Mouse (Mus musculus): ENCODE data around the gene Tgoln1.
A peak's percentile ranks its signal among the peaks of the same experiment; 100 is the strongest.

Gene Tgoln1

DNA sequence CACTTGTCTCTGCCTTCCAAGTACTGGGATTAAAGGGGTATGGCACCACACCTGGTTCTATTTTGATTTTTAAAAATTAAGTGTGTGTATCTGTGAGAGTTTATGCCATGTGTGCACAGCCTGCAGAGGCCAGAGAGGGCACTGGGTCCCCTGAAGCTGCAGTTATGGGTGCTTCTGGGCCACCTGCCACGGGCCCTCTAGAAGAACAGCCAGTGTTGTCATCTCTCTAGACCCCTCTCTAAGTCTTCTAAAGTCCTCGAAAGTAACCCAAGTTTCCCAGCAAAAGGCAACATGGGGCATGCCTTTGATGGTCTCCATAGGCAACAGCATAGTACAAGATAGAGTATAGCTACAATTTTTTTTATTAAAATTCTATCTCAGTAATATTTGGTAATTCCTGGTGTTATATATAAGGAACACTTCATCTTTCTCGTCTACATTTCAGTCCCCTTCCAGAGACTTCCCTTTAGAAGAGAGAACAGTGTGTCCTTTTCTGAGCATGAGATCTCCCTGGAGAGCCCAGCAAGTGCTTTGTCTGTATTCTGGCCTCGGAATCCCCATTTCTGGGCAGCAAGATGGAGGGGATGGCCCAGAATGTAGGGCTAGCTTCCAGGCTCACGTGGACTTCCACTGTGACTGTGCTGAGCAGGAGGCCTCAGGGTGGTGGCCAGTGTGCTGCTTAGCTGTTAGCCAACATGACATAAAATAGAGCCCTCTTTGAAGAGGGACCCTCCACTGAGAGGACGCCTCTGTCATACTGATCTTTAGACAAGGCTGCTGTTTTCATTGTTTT lies 23.6 kb downstream of the Tgoln1 start:
- no peak for DNase-seq

DNA sequence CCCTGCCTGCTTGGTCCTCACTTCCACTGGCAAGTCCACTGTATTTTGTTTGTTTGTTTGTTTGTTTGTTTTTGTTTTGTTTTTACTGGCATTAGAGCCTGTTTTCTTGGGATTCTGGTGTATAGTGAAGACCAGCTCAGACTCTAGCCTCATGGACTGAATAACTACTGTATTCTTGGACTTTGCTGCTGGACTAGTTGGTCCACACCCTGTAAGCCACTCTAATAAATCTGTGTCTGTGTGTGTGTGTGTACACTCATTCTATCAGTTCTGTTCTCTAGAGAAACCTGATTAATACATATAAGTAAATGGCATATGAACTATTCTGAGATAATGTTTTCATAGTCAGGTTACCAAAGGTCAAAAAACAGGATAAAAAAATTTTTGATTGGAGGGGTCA lies 26.7 kb downstream of the Tgoln1 start:
- no peak for DNase-seq

DNA sequence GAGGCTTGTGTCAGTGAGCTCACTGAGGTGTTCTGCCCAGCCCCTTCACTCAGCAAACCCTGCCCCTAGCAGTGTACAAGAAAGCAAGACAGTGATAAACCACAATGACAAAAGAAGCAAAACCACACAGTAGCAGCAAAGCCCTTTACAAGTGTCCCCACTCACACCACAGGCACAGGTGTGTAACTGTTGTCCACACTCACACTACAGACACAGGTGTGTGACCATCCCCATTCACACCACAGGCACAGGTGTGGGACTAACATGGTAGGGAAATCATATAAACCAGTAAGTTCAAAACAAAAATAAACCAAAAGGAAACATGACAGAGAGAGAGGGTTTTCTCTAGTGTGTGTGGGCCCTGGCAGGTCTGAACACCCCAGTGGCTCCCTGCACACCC lies 28.5 kb downstream of the Tgoln1 start:
- no peak for DNase-seq

DNA sequence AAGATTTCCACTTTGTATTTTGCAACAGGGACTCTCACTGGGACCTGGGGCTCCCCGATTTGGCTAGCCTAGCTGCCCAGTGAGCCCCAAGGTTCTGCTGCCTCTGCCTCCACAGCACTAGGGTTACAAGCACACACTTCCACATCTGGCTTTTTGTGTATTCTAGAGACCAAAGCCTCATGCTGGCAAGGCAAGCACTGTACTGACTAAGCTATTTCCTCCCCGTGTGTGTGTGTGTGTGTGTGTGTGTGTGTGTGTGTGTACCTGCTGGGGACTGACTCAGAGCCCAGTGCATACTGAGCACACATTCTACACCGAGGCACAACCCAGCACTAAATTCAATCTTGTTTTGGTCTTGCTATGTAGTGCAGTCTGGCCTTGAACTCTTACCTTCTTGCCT lies 30.1 kb downstream of the Tgoln1 start:
- no peak for DNase-seq

DNA sequence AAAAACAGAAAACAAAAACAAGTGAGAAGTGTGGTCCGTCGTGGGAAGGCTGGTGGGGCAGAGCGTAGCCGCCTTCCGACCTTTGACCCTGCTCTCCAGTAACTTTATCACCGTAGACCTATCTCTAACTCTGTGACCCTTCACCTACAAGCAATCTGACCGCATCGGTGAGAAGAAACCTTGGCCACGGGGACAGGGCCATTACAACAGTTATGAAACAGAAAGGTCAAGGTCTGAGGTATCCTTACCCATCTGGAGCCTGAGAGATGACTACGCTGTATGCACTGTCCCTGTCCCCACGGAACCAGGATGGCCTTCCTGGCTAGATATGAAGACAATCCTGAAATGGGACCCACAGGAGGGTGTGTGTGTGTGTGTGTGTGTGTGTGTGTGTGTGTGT lies 32.6 kb downstream of the Tgoln1 start:
- DNase-seq, result no peak

DNA sequence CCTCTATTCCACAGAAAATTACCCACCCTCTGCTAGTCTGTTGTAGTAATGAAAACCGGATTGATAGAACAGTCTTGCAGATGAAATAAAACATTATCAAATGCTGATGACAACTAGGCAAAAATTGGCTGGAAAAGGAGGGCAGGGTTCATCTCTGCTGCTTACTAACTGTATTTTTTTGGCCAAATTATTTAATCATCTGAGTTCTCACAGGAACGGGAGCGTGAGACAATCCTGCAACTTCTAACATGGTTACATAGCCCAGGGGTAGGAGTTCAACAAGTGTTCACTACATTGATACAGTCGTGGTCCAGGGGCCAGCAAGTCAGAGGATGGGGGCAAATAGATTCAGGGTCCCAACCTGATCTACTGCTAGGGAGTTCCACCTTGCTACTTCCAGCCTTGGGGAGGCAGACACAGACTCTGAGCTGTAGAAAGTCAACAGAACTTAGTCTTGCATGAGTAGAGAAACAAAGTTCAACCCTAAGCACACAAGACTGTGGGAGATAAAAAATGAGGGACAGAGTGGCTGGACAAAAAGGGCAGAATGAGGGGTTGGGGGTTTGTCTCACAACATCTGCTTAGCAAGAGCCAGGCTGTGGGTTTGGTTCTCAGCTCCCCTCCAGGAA lies 33.5 kb downstream of the Tgoln1 start:
- DNase-seq, result no peak

DNA sequence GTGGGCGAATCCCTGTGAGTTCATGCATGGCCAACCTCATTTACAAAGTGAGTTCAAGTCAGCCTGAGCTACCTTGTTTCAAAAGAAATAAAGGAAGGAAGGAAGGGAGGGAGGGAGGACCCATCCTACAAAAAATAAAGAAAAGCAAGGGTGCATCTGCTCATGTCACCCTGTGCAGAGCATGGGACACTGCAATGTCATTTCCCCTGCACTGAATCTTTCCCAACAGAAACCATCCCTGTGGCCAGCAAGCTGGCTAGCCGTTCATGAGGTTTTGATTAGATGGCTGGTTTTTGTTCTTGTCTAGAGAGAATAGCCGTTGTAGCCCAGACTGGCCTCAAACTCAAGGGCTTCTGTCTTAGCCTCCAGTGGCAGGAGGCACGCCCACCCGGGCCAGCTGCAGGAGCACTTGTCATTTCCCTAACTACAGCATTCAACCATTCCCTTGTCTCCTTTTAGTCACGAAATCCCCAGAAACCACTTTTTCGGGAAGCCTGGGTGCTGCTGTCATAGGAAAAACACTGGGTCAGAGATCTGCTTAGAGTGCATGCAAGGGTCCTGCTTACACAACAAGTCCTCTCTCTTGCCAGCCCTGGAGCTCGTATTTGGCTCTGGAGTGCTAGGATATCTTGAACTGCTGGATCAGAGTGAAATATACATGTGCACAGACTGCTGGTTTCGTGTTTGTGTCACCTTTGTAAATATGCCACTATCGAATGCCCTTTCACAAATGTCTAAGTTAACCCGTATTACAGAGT lies 35.0 kb downstream of the Tgoln1 start:
- no peak for DNase-seq

DNA sequence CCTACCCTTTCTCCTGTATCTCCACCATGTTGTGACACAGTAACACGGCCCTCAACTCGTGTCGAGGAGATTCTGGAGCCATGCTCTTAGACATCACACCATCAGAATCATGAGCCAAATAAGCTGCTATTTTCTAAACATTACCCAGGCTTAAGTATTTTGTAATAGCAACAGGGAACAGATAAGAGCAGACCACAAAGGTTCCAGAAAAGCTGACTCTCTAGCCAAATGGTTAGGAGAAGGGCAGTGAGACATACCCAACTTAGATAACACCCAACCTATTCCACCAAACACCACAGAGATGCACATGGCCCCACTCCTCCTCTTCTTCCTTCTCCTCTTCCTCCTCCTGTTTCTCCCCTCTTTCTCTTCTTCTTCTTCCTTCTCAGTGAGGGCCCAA lies 40.8 kb downstream of the Tgoln1 start:
- no peak for DNase-seq

DNA sequence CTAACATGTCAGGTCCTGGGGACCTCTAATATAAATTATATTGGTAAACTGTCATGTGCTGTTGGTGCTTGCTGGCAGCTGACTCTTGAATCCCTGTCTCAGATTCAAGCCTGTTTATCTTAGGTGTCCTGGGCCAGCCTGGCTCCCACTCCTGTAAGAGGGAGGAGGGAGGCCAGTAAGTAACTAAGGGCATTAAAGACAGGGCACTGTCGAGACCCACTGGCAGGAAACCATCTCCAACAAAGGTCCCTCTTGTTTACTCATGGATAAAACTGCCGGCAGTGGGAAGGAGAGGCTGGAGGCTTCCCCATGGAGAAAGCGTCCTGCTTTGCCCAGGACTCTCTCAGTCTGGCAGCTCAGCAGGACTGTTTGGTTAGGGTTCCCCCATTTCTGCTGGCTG lies 45.0 kb downstream of the Tgoln1 start:
- DNase-seq, result no peak

DNA sequence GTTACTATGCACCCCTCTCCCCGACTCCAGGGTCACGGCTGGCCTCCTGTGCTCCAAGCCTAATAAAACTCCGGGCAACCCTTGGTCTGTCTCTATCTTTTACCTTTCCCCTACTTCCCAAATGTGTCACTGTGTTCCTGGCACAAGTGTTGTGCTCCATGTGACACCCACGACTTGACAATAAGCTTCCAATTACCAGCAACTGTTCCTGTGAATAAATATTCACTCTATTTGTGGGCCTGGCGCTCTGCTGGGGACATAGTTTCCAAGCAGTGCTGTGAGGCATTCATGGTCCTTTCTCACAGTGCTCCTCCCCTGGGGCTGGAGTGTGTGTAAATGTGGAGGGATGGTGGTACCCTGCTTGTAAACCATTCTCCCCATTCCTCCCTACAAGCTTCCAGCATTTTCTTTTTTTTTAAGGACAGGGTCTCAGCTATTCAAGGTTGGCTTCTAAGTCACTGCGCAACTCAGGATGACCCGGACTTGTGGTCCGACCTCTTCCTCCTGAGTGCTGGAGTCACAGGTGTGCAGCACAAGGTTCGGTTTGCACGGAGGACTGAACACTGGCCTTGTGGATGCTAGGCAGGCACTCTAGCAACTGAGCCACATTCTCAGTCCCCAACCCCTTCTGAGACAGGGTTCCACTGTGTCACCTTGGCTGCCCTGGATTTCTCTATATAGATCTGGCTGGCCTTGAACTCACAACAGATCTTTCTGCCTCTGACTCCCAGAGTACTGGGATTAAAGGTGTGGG lies 46.0 kb downstream of the Tgoln1 start:
- DNase-seq, result no peak

DNA sequence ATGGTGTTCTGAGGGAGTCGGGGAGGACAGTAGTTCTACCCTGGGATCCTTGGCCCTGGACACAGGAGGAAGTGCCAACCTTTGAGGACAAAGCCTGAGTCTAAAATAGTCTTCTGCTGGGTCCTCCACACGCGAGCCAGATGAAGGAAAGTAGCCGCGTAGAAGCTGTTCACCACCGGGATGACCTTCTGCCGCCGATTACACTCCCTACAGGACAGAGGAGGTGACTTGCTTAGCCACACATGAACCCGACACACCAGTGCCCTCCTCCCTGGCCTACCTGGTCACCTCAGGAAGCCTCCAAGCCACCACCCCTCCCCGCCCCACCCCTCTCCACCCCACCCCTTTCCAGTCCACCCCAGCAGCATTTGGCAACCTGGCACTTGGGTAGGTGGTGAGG lies 48.1 kb downstream of the Tgoln1 start:
- DNase-seq, result no peak

DNA sequence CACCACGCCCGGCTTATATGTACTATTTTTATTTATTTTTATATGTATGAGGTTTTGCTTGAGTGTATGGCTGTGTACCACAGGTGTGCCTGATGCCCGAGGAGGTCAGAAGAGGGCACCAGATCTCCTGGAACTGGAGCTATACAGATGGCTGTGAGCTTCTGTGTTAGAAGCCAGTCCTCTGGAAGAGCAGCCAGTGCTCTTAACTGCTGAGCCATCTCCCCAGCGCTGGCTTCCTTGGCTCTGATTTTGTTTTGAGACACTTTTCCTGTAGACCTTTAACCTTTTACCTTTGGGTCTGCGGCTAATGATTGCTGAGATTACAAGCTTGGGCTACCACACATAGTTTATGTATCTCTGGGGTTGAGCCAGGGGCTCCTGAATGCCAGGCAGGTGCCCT lies 49.3 kb downstream of the Tgoln1 start:
- DNase-seq, result peak; percentile 20

DNA sequence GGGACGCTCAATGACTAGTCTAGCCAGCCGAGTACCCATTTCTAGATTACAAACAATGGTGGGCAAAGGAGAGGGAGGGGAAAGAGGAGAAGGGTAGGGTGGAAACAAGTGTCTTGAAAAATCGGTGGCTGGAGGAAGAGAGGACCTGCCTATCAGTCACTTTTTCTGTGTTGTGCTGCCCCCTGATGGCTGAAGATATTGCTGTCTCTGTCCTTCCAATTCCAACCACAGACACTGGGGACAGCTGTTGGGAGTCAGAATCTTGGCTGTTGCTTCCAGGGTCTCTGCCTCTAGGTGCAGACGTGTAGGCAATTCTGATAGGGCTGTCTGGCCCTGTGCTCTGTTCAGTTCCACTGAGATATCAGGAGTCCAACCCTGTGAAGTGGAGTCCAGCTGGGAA lies 50.8 kb downstream of the Tgoln1 start:
- peak; percentile 87 for DNase-seq

DNA sequence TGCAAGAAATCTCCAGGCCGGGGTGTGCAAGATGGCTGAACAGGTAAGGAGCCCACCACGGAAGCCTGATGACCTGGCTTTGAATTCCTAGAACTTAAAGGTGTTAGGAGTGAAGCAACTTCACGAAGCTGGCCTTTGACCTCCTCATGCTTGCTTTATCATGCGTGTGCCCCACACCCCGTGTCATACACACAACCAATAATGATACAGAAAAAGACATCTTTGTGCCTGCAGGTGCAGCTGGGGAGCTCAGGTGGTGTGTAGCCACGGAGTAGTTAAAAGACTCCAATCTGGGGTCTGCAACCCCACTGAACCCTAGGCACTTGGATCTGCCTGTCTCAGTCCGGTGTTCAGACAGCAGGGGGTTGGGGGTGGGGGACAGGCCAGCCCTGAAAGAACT lies 51.3 kb downstream of the Tgoln1 start:
- no peak for DNase-seq

DNA sequence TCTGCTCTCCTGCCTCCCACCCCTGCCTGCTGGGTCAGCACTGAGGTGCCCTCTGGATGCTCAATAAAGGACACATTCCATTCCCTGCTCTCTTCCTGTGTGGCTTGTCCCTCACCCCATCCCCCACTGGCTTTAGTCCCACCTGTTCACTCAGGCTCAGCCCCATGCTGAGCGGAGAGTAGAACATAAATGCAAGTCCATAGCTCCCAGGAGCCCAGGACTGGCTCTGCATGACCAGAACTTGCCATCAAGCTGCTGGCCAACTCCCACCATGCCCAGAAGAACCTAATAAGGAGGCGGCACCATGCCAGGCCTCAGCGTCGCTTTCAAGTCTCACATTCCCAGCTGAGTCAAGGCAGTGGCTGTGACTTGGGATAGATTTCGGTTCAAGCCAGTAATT lies 53.9 kb downstream of the Tgoln1 start:
- DNase-seq, result no peak

DNA sequence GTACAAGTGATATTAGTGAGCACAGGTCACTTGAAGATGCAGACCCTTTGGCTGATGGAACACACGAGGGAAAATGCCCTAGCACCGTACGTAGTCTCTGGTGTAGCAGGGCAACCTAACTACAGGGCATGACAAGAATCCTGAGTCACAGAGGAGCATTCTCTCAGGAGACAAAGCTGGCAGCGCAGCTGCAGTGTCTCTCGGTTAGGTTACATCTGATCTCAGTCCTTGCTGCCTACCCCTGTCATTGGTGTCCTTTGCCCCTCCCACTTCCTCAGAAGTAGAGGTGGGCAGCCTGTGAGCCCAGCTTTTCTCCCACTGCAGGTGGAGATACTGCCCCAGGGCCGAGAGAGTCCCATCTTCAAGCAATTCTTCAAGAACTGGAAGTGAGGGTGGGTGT lies 54.3 kb downstream of the Tgoln1 start:
- peak; percentile 26 for DNase-seq

DNA sequence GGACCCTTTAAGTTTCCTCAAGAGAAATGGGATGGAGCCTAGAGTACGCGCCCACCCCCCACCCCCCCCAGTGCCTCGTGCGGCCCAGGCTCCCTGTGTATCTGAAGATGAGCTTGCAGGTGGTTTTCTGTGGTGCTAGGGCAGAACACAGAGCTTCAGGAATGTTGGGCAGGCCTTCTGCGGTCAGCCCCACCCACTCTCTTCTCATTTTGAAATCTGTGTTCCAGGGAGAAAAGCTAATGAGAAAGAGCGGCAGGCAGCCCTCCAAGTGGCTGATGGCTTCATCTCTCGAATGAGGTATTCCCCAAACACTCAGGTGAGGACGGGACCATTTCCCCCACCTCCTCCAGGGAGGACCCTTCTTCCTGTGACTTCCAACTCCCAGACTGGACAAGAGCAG lies 56.0 kb downstream of the Tgoln1 start:
- no peak for DNase-seq

Data from thymus, postnatal 14 days (tissue).